Mouse (Mus musculus) midbrain, embryonic 13.5 days (tissue): ENCODE data around the gene Aplp1. TPM values are rescaled to one million over a fixed set of nuclear protein-coding genes. Genes with fewer than 3 reads are reported as not detected.

Source experiments
- ATAC-seq: fragments of 200-750 bp; cut with Nextera tagmentation; 2 replicates; pipeline ENCODE4 v1.8.0; 2017; ENCODE audit warnings: mild to moderate bottlenecking, moderate TSS enrichment, moderate library complexity
- H3K27ac ChIP-seq: fragments of 300-500 bp; sonication (generic); 2 replicates; pipeline ENCODE4 v1.5.1; 2015; ENCODE audit warnings: inconsistent platforms, mild to moderate bottlenecking, moderate library complexity
- H3K27me3 ChIP-seq: fragments of 300-500 bp; sonication (generic); 2 replicates; pipeline ENCODE4 v1.6.1; 2015; ENCODE audit warnings: mild to moderate bottlenecking, inconsistent platforms
- H3K36me3 ChIP-seq: fragments of 300-500 bp; sonication (generic); 2 replicates; pipeline ENCODE4 v1.6.1; 2015; ENCODE audit warnings: mild to moderate bottlenecking, inconsistent platforms
- H3K4me1 ChIP-seq: fragments of 300-500 bp; sonication (generic); replicated peaks from 2 replicates; pipeline ENCODE4 v1.6.1; 2015; ENCODE audit warnings: inconsistent platforms
- H3K4me2 ChIP-seq: fragments of 300-500 bp; sonication (generic); replicated peaks from 2 replicates; pipeline ENCODE4 v1.6.1; 2015; ENCODE audit warnings: moderate library complexity, mild to moderate bottlenecking, inconsistent platforms
- H3K4me3 ChIP-seq: fragments of 300-500 bp; sonication (generic); replicated peaks from 2 replicates; pipeline ENCODE4 v1.5.1; 2015; ENCODE audit warnings: mild to moderate bottlenecking, inconsistent platforms
- H3K9ac ChIP-seq: fragments of 300-500 bp; sonication (generic); replicated peaks from 2 replicates; pipeline ENCODE4 v1.6.1; 2015; ENCODE audit warnings: mild to moderate bottlenecking, inconsistent platforms
- H3K9me3 ChIP-seq: fragments of 300-500 bp; sonication (generic); 2 replicates; pipeline ENCODE4 v1.6.1; 2016; ENCODE audit warnings: mild to moderate bottlenecking, inconsistent platforms
- WGBS: fragments of 180-500 bp; shearing (Covaris S2); methylation state at CpG from one replicate; pipeline ENCODE4 v1.1.7; 2015; 5-methylcytosine and 5-hydroxymethylcytosine counted together
- polyA plus RNA-seq: library from polyadenylated mRNA; unstranded; fragments of >200 nt; fragmentation: Nextera tagmentation; extraction: Ambion mirVana; gene quantifications from 2 replicates; pipeline ENCODE4 v1.2.1, GENCODE M21; 2015

The Aplp1 gene
- polyA plus RNA-seq, 1 experiment from 2014 or later: 559 TPM

DNA sequence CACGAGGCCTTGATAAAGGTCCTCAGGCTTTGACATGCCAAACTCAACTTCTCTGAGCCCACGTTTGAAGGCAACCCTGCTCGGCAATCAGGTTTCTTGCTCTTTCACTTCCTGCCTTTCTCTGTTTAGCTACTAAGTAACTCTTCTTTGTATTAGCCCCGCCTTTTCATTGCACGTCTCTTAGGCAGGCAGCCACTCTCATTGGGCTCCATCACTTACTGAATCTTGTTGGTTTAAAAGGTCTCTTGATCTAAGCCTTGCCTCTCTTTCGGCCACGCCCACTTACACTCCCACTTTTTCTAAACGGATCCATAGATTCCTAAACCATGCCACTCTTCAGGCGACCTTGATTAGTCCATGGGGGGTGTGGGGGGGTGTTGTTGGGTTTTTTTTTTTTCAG lies 1.6 kb downstream of the Aplp1 start:
- H3K36me3 ChIP-seq: peaks cover 43% of the 10 kb centered on the region
- peak overlapping the region; percentile 97 for H3K9ac ChIP-seq
- H3K4me2 ChIP-seq: peak overlapping the region; percentile 85
- WGBS: 17% methylated on average over 9 of the region's 9 CpGs
- H3K9me3 ChIP-seq: no peaks in the 10 kb centered on the region
- H3K27ac ChIP-seq: peak overlapping the region; percentile 99
- peaks cover 42% of the 10 kb centered on the region for H3K4me1 ChIP-seq
- H3K4me3 ChIP-seq: peak overlapping the region; percentile 84
- no peaks in the 10 kb centered on the region for H3K27me3 ChIP-seq
- ATAC-seq: no peak

DNA sequence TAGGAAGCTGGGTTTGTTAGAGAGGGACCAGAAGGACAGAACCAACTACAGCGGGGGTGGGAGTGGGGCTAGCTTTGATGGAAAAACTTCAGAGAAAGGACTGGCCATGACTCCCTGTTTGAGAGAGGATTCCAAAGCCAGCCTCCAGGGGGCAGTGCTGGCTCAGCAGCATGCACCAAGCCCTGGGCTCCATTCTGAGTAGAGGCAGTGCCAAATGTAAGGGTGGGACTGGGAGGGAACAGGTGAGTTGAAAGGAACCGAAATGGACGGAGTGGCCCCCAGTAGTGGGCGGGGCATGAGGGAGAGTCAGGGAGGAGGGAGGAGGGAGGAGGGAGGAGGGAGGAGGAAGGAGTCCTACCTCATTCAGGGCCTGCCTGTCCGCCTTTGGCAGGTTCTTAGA lies 4.6 kb downstream of the Aplp1 start:
- H3K4me1 ChIP-seq: peaks cover 33% of the 10 kb centered on the region
- no peak overlapping the region for H3K9ac ChIP-seq
- ATAC-seq: no peak
- H3K9me3 ChIP-seq: no peaks in the 10 kb centered on the region
- no peak overlapping the region for H3K4me2 ChIP-seq
- no peak overlapping the region for H3K27ac ChIP-seq
- H3K36me3 ChIP-seq: peaks cover 70% of the 10 kb centered on the region
- H3K27me3 ChIP-seq: no peaks in the 10 kb centered on the region
- WGBS: 31% methylated on average over 4 of the region's 5 CpGs
- H3K4me3 ChIP-seq: no peak overlapping the region

DNA sequence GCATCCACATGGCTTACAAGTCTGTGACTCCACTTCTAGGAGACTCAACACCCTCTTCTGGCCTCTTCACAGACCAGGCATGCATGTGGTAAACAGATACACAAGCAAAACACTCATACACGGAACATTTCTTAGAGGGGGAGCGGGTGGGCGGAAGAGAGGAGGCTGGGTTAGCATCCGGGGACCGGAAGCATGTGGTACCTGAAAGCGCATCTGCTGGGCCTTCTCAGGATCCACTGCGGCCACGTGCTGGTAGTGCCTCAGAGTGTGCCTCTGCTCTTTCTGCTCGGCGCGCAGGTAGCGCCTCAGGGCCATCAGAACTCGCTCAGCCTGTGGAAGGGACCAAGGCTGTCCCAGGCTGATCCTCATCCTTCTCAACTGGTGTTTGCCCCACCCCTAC lies 5.6 kb downstream of the Aplp1 start:
- no peaks in the 10 kb centered on the region for H3K27me3 ChIP-seq
- peaks cover 32% of the 10 kb centered on the region for H3K4me1 ChIP-seq
- H3K9ac ChIP-seq: no peak overlapping the region
- no peak for ATAC-seq
- no peak overlapping the region for H3K4me3 ChIP-seq
- H3K9me3 ChIP-seq: no peaks in the 10 kb centered on the region
- peaks cover 80% of the 10 kb centered on the region for H3K36me3 ChIP-seq
- H3K4me2 ChIP-seq: no peak overlapping the region
- no peak overlapping the region for H3K27ac ChIP-seq
- 78% methylated on average over 13 of the region's 13 CpGs for WGBS

DNA sequence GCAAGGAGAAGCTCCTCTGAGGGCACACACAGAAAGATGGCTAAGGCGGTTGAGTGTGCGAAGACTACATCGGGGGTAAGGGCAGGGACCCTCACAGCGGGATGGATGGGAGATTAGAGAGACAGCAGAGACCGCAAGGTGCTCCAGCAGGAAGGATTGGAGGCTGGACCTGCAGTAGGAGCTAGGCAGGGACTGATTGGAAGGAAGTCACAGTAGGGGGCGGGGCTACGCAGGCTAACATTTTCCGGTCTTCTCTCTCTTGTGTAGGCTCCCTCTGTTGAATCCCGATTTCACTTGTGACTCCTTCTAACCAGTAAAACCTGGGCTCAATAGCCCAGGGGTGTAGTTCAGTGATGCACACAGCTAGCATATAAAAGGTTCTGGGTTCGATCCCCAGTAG lies 8.5 kb downstream of the Aplp1 start:
- Histone ChIP-seq H3K9me3 (no peaks in the 10 kb centered on the region), H3K4me3 (no peak overlapping the region)
- WGBS: 23% methylated on average over 10 of the region's 10 CpGs

DNA sequence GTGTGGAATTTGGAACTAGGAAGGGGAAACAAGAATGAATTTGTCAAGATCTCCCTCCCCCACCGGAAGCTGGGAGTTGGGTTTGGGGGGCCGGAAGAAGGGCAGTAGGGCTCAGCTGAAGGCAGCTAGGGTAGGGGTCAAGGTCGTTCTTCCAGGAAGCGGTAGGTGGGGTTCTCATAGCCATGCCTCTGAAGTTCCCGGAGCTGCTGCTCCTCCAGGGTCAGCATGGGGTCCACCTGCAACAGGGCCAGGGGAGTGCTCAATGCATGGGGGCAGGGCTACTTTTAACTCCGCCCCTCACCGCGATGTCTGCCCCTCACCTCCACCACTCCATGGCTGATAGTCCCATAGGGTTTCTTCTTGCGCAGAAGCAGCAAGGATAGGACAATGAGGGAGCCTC lies 10.2 kb downstream of the Aplp1 start:
- Histone ChIP-seq H3K9me3 (no peaks in the 10 kb centered on the region), H3K4me2 (no peak overlapping the region), H3K36me3 (peaks cover 56% of the 10 kb centered on the region), H3K4me3 (no peak overlapping the region), H3K4me1 (no peaks in the 10 kb centered on the region), H3K27ac (no peak overlapping the region), H3K9ac (no peak overlapping the region), H3K27me3 (no peaks in the 10 kb centered on the region)
- ATAC-seq: no peak
- 58% methylated on average over 9 of the region's 9 CpGs for WGBS

More for the DNA sequence above, 8.5 kb downstream of the Aplp1 start:
- Histone ChIP-seq H3K27ac (no peak overlapping the region), H3K4me2 (no peak overlapping the region), H3K4me1 (peaks cover 7% of the 10 kb centered on the region), H3K9ac (no peak overlapping the region), H3K27me3 (no peaks in the 10 kb centered on the region), H3K36me3 (peaks cover 71% of the 10 kb centered on the region)
- no peak for ATAC-seq

DNA sequence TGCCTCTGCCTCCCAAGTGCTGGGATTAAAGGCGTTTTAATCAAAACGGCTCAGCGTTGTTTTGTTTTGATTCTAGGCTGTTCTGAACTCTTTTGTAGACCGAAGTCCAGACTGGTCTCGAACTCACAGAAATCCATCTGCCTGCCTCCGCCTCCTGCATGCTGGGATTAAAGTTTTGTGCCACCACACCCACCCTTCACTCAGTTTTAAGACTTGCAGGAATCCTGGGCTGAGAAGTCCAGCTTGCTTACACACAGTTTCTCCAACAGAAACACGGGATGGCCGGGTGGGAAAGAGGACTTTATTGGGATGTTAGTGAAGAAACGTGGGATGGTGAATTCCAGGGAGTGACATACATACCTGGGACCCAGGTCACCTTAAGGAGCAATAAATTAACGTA lies 10.6 kb downstream of the Aplp1 start:
- Histone ChIP-seq H3K4me3 (no peak overlapping the region), H3K9me3 (no peaks in the 10 kb centered on the region), H3K27me3 (no peaks in the 10 kb centered on the region), H3K27ac (no peak overlapping the region), H3K9ac (no peak overlapping the region), H3K4me1 (no peaks in the 10 kb centered on the region), H3K36me3 (peaks cover 52% of the 10 kb centered on the region), H3K4me2 (no peak overlapping the region)
- ATAC-seq: no peak
- WGBS: 78% methylated on average over 10 of the region's 10 CpGs

DNA sequence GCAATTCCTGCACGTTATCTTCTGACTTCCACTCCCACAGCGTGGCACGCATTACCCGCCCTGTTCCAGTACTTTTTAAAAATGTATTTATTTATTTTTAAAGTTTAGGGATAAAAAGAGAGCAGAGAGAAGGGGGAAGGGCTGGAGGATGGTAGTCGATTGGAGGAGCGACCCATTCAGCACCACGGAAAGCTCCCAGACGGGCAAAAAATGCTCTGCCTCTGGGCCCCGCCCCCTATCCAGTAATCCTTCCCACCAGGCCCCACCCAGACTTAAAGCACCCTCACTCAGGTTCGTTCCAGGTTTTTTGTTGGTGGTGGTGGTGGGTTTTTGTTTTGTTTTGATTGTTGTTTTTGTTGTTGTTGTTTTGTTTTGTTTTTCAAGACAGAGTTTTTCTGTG lies 11.1 kb downstream of the Aplp1 start:
- Histone ChIP-seq H3K4me1 (no peaks in the 10 kb centered on the region), H3K27ac (no peak overlapping the region), H3K36me3 (peaks cover 47% of the 10 kb centered on the region), H3K9ac (no peak overlapping the region), H3K4me3 (no peak overlapping the region), H3K4me2 (no peak overlapping the region), H3K27me3 (no peaks in the 10 kb centered on the region), H3K9me3 (no peaks in the 10 kb centered on the region)
- WGBS: 6% methylated on average over 10 of the region's 10 CpGs
- no peak for ATAC-seq

DNA sequence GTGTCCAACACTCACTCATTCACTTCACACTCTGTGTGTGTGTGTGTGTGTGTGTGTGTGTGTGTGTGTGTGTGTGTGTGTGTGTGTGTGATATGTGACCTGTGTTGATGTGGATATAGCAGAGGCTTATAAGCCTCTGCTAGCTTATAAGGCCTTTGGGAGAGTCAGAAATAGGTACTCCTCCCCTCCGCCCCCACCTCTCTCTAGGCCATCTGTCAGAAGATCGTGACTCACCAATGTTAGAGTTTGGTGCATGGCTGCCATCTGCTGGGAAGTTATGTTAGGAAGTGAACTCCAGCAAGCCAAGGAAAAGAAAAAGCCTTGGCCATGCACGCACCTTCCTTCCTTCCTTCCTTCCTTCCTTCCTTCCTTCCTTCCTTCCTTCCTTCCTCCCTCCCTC lies 13.5 kb downstream of the Aplp1 start:
- Histone ChIP-seq H3K36me3 (peaks cover 32% of the 10 kb centered on the region), H3K4me1 (no peaks in the 10 kb centered on the region), H3K4me2 (no peak overlapping the region), H3K27ac (no peak overlapping the region), H3K27me3 (no peaks in the 10 kb centered on the region), H3K9ac (no peak overlapping the region), H3K9me3 (no peaks in the 10 kb centered on the region), H3K4me3 (no peak overlapping the region)
- 6% methylated on average over 3 of the region's 3 CpGs for WGBS
- peak; percentile 75 for ATAC-seq

DNA sequence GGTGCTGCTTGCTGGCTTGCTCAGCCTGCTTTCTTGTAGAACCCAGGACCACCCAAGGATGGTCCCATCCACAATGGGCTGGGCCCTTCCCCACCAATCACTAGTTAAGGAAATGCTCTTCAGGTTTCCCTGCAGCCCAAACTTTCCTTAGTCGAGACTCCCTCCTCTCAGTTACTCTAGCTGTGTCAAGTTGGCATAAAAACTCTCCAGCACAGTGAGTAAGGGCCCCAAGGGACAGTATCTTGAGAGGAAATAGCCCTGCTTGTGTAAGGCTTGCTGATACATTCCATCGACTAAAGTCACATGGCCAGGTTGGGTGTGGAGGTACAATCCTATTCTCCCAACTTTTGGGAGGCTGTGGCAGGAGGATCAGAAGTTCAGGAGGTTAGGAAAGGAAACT lies 15.1 kb downstream of the Aplp1 start:
- H3K4me1 ChIP-seq: no peaks in the 10 kb centered on the region
- H3K36me3 ChIP-seq: peaks cover 25% of the 10 kb centered on the region
- no peak overlapping the region for H3K9ac ChIP-seq
- no peak overlapping the region for H3K4me3 ChIP-seq
- no peak for ATAC-seq
- no peak overlapping the region for H3K27ac ChIP-seq
- no peak overlapping the region for H3K4me2 ChIP-seq
- no peaks in the 10 kb centered on the region for H3K9me3 ChIP-seq
- H3K27me3 ChIP-seq: no peaks in the 10 kb centered on the region
- 70% methylated on average over 2 of the region's 2 CpGs for WGBS

DNA sequence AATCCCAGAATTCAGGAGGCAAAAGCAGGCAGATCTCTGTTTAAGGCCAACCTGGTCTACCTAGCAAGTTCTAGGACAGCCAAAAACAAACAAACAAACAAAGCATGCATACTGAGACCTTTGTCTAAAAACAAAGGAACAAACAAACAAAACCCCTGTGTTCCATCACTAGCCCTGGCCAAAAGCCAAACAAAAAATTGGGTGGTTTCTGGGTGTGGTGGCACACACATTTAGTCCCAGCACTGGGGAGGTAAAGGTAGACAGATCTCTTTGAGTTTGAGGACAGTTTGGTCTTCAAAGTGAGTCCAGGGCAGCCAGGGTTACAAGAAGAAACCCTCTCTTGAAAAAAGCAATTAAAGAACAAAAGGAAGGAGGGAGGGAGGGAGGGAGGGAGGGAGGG lies 16.0 kb downstream of the Aplp1 start:
- Histone ChIP-seq H3K9me3 (no peaks in the 10 kb centered on the region), H3K36me3 (peaks cover 16% of the 10 kb centered on the region; the same call in 1 of the 2 replicates), H3K4me1 (no peaks in the 10 kb centered on the region), H3K9ac (no peak overlapping the region), H3K27me3 (no peaks in the 10 kb centered on the region), H3K4me3 (no peak overlapping the region), H3K27ac (no peak overlapping the region), H3K4me2 (no peak overlapping the region)
- no peak for ATAC-seq

DNA sequence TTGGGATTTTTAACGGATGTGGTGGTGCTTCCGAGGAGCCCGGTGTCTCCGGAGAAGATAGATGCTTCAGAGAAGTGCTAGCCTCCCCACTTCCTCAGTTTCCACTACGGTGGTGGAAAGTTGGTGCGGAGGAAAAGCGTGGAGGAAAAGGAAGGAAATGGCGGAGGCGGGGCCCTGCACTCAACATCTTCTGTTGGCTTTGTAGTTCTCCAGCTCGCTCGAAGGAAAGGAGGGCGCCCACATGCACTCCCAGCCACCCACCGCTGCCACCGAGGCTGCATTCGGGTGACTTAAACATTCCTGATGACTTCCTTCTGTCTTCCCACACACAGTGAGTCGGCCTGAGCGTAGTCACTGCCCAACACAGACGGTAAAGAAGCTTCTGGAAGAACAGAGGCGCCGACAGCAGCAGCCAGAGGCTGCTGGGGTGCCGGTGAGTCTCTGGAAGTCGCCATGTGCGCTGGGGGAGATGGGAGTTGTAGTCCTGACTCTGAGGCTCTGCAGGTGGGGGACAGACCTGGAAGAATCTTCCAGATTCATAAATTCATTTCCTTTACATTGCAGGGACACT lies 22.2 kb downstream of the Aplp1 start:
- Histone ChIP-seq H3K27me3 (peaks cover 17% of the 10 kb centered on the region), H3K4me1 (peaks cover 20% of the 10 kb centered on the region), H3K9ac (0 out of 2 replicates have a peak overlapping the region, but pooled peaks have one; percentile 76), H3K4me2 (peak overlapping the region; percentile 83), H3K36me3 (peaks cover 15% of the 10 kb centered on the region; the same call in 1 of the 2 replicates), H3K9me3 (peaks cover 5% of the 10 kb centered on the region; the same call in 1 of the 2 replicates), H3K27ac (no peak overlapping the region), H3K4me3 (peak overlapping the region; percentile 57)
- no peak for ATAC-seq
- 51% methylated on average over 23 of the region's 23 CpGs for WGBS

DNA sequence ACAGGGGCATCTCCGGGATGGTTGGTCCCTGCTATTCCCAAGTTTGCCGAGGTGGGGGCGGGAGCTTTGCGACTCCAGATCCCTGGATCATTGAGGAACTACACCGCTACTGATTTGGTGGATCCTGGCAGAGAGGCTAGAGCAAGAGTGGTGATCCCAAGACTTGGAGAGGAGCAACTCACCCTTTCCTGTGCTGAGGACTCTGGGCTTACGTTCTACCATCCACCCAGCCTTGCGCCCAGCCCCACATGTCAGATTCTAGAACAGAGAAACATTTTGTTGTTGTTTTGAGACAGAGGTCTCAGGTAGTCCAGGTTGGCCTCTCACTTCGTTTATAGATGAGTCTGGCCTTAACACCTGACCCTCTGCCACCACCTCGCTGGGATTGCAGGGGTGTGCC lies 22.8 kb downstream of the Aplp1 start:
- Histone ChIP-seq H3K27ac (no peak overlapping the region), H3K9me3 (peaks cover 5% of the 10 kb centered on the region; the same call in 1 of the 2 replicates), H3K36me3 (peaks cover 15% of the 10 kb centered on the region; the same call in 1 of the 2 replicates), H3K4me1 (peaks cover 20% of the 10 kb centered on the region), H3K4me2 (peak overlapping the region; percentile 83), H3K4me3 (peak overlapping the region; percentile 57), H3K9ac (peak overlapping the region; percentile 76), H3K27me3 (peaks cover 17% of the 10 kb centered on the region)
- ATAC-seq: no peak; the same call in 1 of the 2 replicates
- WGBS: 14% methylated on average over 9 of the region's 9 CpGs

DNA sequence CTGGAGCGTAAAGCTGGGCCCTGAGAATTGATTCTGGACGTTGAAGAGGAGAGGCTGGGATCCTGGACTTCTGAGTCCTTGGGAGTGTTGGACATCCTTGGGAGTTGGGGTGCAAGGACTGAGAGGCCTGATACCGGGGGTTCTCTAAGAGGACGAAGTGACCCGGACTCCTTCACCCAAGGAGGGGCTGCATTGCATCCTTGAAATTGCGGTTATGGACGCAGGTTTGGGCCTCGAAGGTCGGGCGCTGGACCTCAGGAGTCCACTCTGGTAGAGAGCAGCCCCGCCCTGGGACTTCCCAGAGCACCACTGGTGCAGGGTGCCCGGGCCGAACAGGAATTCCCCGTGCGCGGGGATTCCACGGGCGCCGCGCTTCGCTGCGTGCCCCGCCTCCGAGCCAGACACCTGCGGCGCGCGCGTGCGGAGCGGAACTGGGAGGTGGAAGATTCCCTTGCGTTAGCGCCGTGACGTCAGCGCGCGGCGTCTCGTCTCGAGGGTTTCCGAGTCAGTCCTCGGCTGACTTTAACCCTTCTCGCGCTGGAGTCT lies 23.4 kb downstream of the Aplp1 start:
- ATAC-seq: peak; percentile 89
- peaks cover 10% of the 10 kb centered on the region; the same call in 1 of the 2 replicates for H3K36me3 ChIP-seq
- H3K4me2 ChIP-seq: peak overlapping the region; percentile 83
- H3K27ac ChIP-seq: no peak overlapping the region
- H3K4me3 ChIP-seq: peak overlapping the region; percentile 57
- H3K27me3 ChIP-seq: peaks cover 17% of the 10 kb centered on the region
- H3K4me1 ChIP-seq: peaks cover 20% of the 10 kb centered on the region
- H3K9me3 ChIP-seq: peaks cover 5% of the 10 kb centered on the region; the same call in 1 of the 2 replicates
- WGBS: under 1% methylated on average over 45 of the region's 45 CpGs
- H3K9ac ChIP-seq: peak overlapping the region; percentile 76
